Mouse (Mus musculus): ENCODE measurements around the gene Dars. TPM values are rescaled to one million over a fixed set of nuclear protein-coding genes. Genes with fewer than 3 reads are reported as not detected.

Dars gene
- 63.2 TPM for polyA plus RNA-seq (2012; fragmentation: generic; extraction: Trizol)

- Histone ChIP-seq H3K36me3 (ENCODE audit: control insufficient read depth, insufficient read depth) (peaks cover 14% of the 10 kb centered on the region), H3K79me2 (ENCODE audit: control insufficient read depth, insufficient read depth) (peaks cover 35% of the 10 kb centered on the region), H3ac (ENCODE audit: control insufficient read depth, insufficient read length) (peak within 1 kb of the TSS; percentile 38), H3K4me3 (peak within 1 kb of the TSS; percentile 86), H3K27me3 (ENCODE audit: control insufficient read depth, insufficient read depth, insufficient read length) (no peaks in the 10 kb centered on the region), H3K4me2 (ENCODE audit: low read depth) (peak within 1 kb of the TSS; percentile 84)
- peak; percentile 78 for TF ChIP-seq POLR2AphosphoS2 (IDR thresholded peaks at IDR 0.05; ENCODE audit: insufficient read length, low read depth)
- peak; percentile 24 for TF ChIP-seq MAX (IDR thresholded peaks at IDR 0.05; ENCODE audit: low read depth)
- peak in 1 of 3 experiments; percentile 1 for TF ChIP-seq MYOD1 (IDR thresholded peaks at IDR 0.05; ENCODE audit: control insufficient read depth in 1 of 3, insufficient read length in 2 of 3, low read depth in 2 of 3)
- no peak for TF ChIP-seq TCF3 (IDR thresholded peaks at IDR 0.05; ENCODE audit: insufficient read length, low read depth)
- no peak for TF ChIP-seq TCF12 (IDR thresholded peaks at IDR 0.05; ENCODE audit: insufficient read depth, poor library complexity, severe bottlenecking)
- TF ChIP-seq POLR2A (IDR thresholded peaks at IDR 0.05; ENCODE audit: insufficient read length, low read depth) = peak; percentile 91
- TF ChIP-seq MYOG (IDR thresholded peaks at IDR 0.05; ENCODE audit: control insufficient read depth in 1 of 3, insufficient read depth in 1 of 3, insufficient read length in 2 of 3, low read depth in 2 of 3) = no peak
- TF ChIP-seq USF1 (IDR thresholded peaks at IDR 0.05; ENCODE audit: low read depth) = no peak
- TF ChIP-seq REST (IDR thresholded peaks at IDR 0.05; ENCODE audit: insufficient read depth, insufficient read length) = no peak
- TF ChIP-seq CEBPB (IDR thresholded peaks at IDR 0.05; ENCODE audit: insufficient read depth, poor library complexity, severe bottlenecking) = no peak
- peak; percentile 22 for TF ChIP-seq SRF (IDR thresholded peaks at IDR 0.05; ENCODE audit: control insufficient read depth, insufficient read length, low read depth)
- no peak for TF ChIP-seq E2F4 (IDR thresholded peaks at IDR 0.05; ENCODE audit: insufficient read depth)
Observed at GRCm38 (mm10) chr1:128416584-128417532, at the start of gene Dars. TSS of gene Dars (minus strand) at chr1:128417368.

DNA sequence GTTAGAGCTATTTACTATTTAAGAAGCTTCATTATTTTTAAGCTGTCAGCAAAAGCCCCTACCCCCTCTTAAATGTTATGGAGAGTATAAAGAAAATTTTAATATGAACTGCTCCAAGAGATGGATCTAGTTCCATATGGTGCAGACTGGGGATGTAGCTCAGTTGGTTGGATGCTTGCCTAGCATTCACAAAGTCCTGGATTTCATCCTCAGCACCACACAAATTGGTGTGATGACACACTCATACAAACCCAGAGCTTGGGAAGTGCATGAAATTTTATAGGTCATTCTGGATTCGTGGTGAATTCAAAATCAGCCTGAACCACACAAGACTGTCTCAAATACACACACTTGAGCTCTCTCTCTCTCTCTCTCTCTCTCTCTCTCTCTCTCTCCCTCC lies 49.7 kb upstream of the Dars start:
- Histone ChIP-seq H3ac (ENCODE audit: control insufficient read depth, insufficient read length) (no peak overlapping the region), H3K4me3 (no peak overlapping the region), H3K27me3 (ENCODE audit: control insufficient read depth, insufficient read depth, insufficient read length) (no peaks in the 10 kb centered on the region), H3K4me2 (ENCODE audit: low read depth) (no peak overlapping the region), H3K36me3 (ENCODE audit: control insufficient read depth, insufficient read depth) (no peaks in the 10 kb centered on the region), H3K79me2 (ENCODE audit: control insufficient read depth, insufficient read depth) (no peaks in the 10 kb centered on the region)
- no peak for TF ChIP-seq MYOD1 (IDR thresholded peaks at IDR 0.05; ENCODE audit: control insufficient read depth in 1 of 3, insufficient read length in 2 of 3, low read depth in 2 of 3)
- no peak for TF ChIP-seq MAX (IDR thresholded peaks at IDR 0.05; ENCODE audit: low read depth)
- TF ChIP-seq REST (IDR thresholded peaks at IDR 0.05; ENCODE audit: insufficient read depth, insufficient read length) = no peak

- no peak for TF ChIP-seq TCF3 (IDR thresholded peaks at IDR 0.05; ENCODE audit: insufficient read length, low read depth)
- no peak for TF ChIP-seq REST (IDR thresholded peaks at IDR 0.05; ENCODE audit: insufficient read depth, insufficient read length)
- no peak for TF ChIP-seq POLR2A (IDR thresholded peaks at IDR 0.05; ENCODE audit: insufficient read length, low read depth)
- no peak for TF ChIP-seq MYOD1 (IDR thresholded peaks at IDR 0.05; ENCODE audit: control insufficient read depth in 1 of 3, insufficient read length in 2 of 3, low read depth in 2 of 3)
- TF ChIP-seq E2F4 (IDR thresholded peaks at IDR 0.05; ENCODE audit: insufficient read depth) = no peak
- no peak for TF ChIP-seq CEBPB (IDR thresholded peaks at IDR 0.05; ENCODE audit: insufficient read depth, poor library complexity, severe bottlenecking)
- TF ChIP-seq MAX (IDR thresholded peaks at IDR 0.05; ENCODE audit: low read depth) = no peak
- no peak for TF ChIP-seq MYOG (IDR thresholded peaks at IDR 0.05; ENCODE audit: control insufficient read depth in 1 of 3, insufficient read depth in 1 of 3, insufficient read length in 2 of 3, low read depth in 2 of 3)
- no peak for TF ChIP-seq TCF12 (IDR thresholded peaks at IDR 0.05; ENCODE audit: insufficient read depth, poor library complexity, severe bottlenecking)
- TF ChIP-seq POLR2AphosphoS2 (IDR thresholded peaks at IDR 0.05; ENCODE audit: insufficient read length, low read depth) = no peak
- no peak for TF ChIP-seq SRF (IDR thresholded peaks at IDR 0.05; ENCODE audit: control insufficient read depth, insufficient read length, low read depth)
- no peak for TF ChIP-seq USF1 (IDR thresholded peaks at IDR 0.05; ENCODE audit: low read depth)
- no peak overlapping the region for H3K4me3 ChIP-seq
- H3K36me3 ChIP-seq (ENCODE audit: control insufficient read depth, insufficient read depth) = no peaks in the 10 kb centered on the region
- no peaks in the 10 kb centered on the region for H3K27me3 ChIP-seq (ENCODE audit: control insufficient read depth, insufficient read depth, insufficient read length)
- H3ac ChIP-seq (ENCODE audit: control insufficient read depth, insufficient read length) = no peak overlapping the region
- H3K79me2 ChIP-seq (ENCODE audit: control insufficient read depth, insufficient read depth) = no peaks in the 10 kb centered on the region
- no peak overlapping the region for H3K4me2 ChIP-seq (ENCODE audit: low read depth)
Observed at GRCm38 (mm10) chr1:128463478-128463877, 46.3 kb upstream of the Dars start.

DNA sequence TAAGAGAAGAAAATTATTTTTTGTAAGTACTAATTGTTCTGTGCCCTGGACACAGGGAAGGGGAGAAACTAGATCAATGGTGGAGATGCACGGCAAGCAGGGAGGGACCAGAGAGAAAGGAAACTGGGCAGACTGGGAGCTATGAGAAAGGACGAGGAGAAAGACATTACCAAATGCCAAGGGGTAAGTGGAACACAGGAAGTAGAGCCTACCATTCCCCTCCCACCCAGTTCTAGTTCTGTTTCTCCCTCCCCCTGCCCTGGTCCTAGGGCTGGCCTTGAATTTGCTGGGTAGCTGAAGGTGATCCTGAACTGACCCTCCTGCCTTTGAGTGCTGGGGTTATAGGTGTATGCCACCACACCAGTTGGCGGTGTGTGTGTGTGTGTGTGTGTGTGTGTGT lies 45.2 kb upstream of the Dars start:
- Histone ChIP-seq H3K36me3 (ENCODE audit: control insufficient read depth, insufficient read depth) (no peaks in the 10 kb centered on the region), H3K27me3 (ENCODE audit: control insufficient read depth, insufficient read depth, insufficient read length) (no peaks in the 10 kb centered on the region), H3ac (ENCODE audit: control insufficient read depth, insufficient read length) (no peak overlapping the region), H3K4me2 (ENCODE audit: low read depth) (no peak overlapping the region), H3K4me3 (no peak overlapping the region), H3K79me2 (ENCODE audit: control insufficient read depth, insufficient read depth) (no peaks in the 10 kb centered on the region)
- TF ChIP-seq TCF3 (IDR thresholded peaks at IDR 0.05; ENCODE audit: insufficient read length, low read depth) (no peak), SRF (IDR thresholded peaks at IDR 0.05; ENCODE audit: control insufficient read depth, insufficient read length, low read depth) (no peak), E2F4 (IDR thresholded peaks at IDR 0.05; ENCODE audit: insufficient read depth) (no peak), TCF12 (IDR thresholded peaks at IDR 0.05; ENCODE audit: insufficient read depth, poor library complexity, severe bottlenecking) (no peak), MYOG (IDR thresholded peaks at IDR 0.05; ENCODE audit: control insufficient read depth in 1 of 3, insufficient read depth in 1 of 3, insufficient read length in 2 of 3, low read depth in 2 of 3) (no peak), POLR2AphosphoS2 (IDR thresholded peaks at IDR 0.05; ENCODE audit: insufficient read length, low read depth) (no peak), MAX (IDR thresholded peaks at IDR 0.05; ENCODE audit: low read depth) (no peak), CEBPB (IDR thresholded peaks at IDR 0.05; ENCODE audit: insufficient read depth, poor library complexity, severe bottlenecking) (no peak), USF1 (IDR thresholded peaks at IDR 0.05; ENCODE audit: low read depth) (no peak), MYOD1 (IDR thresholded peaks at IDR 0.05; ENCODE audit: control insufficient read depth in 1 of 3, insufficient read length in 2 of 3, low read depth in 2 of 3) (no peak), REST (IDR thresholded peaks at IDR 0.05; ENCODE audit: insufficient read depth, insufficient read length) (no peak)

Measured in myocyte (in vitro differentiated cells).